Mouse (Mus musculus) E14TG2a.4 (cell line): ENCODE results near the gene Trappc3.

Experiments used
- H3K27me3 ChIP-seq: 2 replicates; pipeline ENCODE4 v1.6.1; 2014; ENCODE audit warnings: low read length, control low read depth; ENCODE audit not compliant: insufficient read depth
- H3K36me3 ChIP-seq: 2 replicates; pipeline ENCODE4 v1.6.1; 2014; ENCODE audit warnings: low read length, control low read depth; ENCODE audit not compliant: insufficient read depth
- H3K4me1 ChIP-seq: replicated peaks from 2 replicates; pipeline ENCODE4 v1.6.1; 2014; ENCODE audit warnings: low read depth, low read length, control low read depth
- H3K4me3 ChIP-seq: replicated peaks from 2 replicates; pipeline ENCODE4 v1.5.1; 2014; ENCODE audit warnings: mild to moderate bottlenecking, low read length
- H3K9me3 ChIP-seq: 2 replicates; pipeline ENCODE4 v1.6.1; 2014; ENCODE audit warnings: low read length, control low read depth
- CTCF ChIP-seq: conservative IDR thresholded peaks from 2 replicates; pipeline ENCODE4 v1.5.1; 2014; ENCODE audit warnings: low read length
- NANOG ChIP-seq: IDR thresholded peaks from 2 replicates; pipeline ENCODE4 v1.6.1; 2014; ENCODE audit warnings: borderline replicate concordance, low read length, mixed read lengths
- POU5F1 ChIP-seq: IDR thresholded peaks from 2 replicates; pipeline ENCODE4 v1.6.1; 2014; ENCODE audit warnings: low read length, borderline replicate concordance

Gene Trappc3

GRCm38 (mm10) chr4:126261266-126261665 is 859 bp upstream of the Trappc3 start:
- Histone ChIP-seq H3K4me3 (peak overlapping the region; percentile 66), H3K36me3 (0 out of 2 replicates have a peak, but pooled peaks cover 3% of the 10 kb centered on the region), H3K9me3 (no peaks in the 10 kb centered on the region), H3K27me3 (peaks cover 20% of the 10 kb centered on the region), H3K4me1 (peaks cover 62% of the 10 kb centered on the region)
- no peak for TF ChIP-seq NANOG
- no peak for TF ChIP-seq POU5F1
- TF ChIP-seq CTCF: no peak

- TF ChIP-seq POU5F1 (no peak), CTCF (no peak), NANOG (no peak)
- H3K27me3 ChIP-seq: peaks cover 20% of the 10 kb centered on the region
- H3K9me3 ChIP-seq: no peaks in the 10 kb centered on the region
- peak overlapping the region; percentile 66; the same call in 1 of the 2 replicates for H3K4me3 ChIP-seq
- H3K36me3 ChIP-seq: 0 out of 2 replicates have a peak, but pooled peaks cover 3% of the 10 kb centered on the region
- H3K4me1 ChIP-seq: peaks cover 60% of the 10 kb centered on the region
Observed at GRCm38 (mm10) chr4:126261675-126262074, 450 bp upstream of the Trappc3 start.

- peaks cover 23% of the 10 kb centered on the region for H3K36me3 ChIP-seq
- no peak overlapping the region for H3K4me3 ChIP-seq
- peaks cover 27% of the 10 kb centered on the region for H3K4me1 ChIP-seq
- H3K27me3 ChIP-seq: peaks cover 5% of the 10 kb centered on the region; the same call in 1 of the 2 replicates
- TF ChIP-seq NANOG (no peak), CTCF (no peak), POU5F1 (no peak)
- no peaks in the 10 kb centered on the region for H3K9me3 ChIP-seq
Observed at GRCm38 (mm10) chr4:126269292-126269691, 7.2 kb downstream of the Trappc3 start.

GRCm38 (mm10) chr4:126273753-126274152 is 11.6 kb downstream of the Trappc3 start:
- TF ChIP-seq CTCF (no peak), POU5F1 (no peak), NANOG (no peak)
- H3K4me3 ChIP-seq: no peak overlapping the region
- H3K4me1 ChIP-seq: peaks cover 58% of the 10 kb centered on the region
- H3K9me3 ChIP-seq: no peaks in the 10 kb centered on the region
- H3K36me3 ChIP-seq: peaks cover 23% of the 10 kb centered on the region
- peaks cover 9% of the 10 kb centered on the region for H3K27me3 ChIP-seq

GRCm38 (mm10) chr4:126275081-126275480 is 13.0 kb downstream of the Trappc3 start:
- Histone ChIP-seq H3K9me3 (no peaks in the 10 kb centered on the region), H3K4me1 (peaks cover 71% of the 10 kb centered on the region), H3K4me3 (no peak overlapping the region), H3K27me3 (peaks cover 20% of the 10 kb centered on the region), H3K36me3 (peaks cover 23% of the 10 kb centered on the region)
- no peak for TF ChIP-seq CTCF
- TF ChIP-seq NANOG: no peak
- TF ChIP-seq POU5F1: no peak

- no peaks in the 10 kb centered on the region for H3K9me3 ChIP-seq
- H3K4me3 ChIP-seq: no peak overlapping the region
- peaks cover 26% of the 10 kb centered on the region for H3K27me3 ChIP-seq
- H3K4me1 ChIP-seq: peaks cover 66% of the 10 kb centered on the region
- H3K36me3 ChIP-seq: peaks cover 23% of the 10 kb centered on the region
- TF ChIP-seq CTCF: no peak
- TF ChIP-seq NANOG: no peak
- no peak for TF ChIP-seq POU5F1
Observed at GRCm38 (mm10) chr4:126275681-126276131, 13.6 kb downstream of the Trappc3 start.

GRCm38 (mm10) chr4:126277906-126278564 is 15.9 kb downstream of the Trappc3 start:
- Histone ChIP-seq H3K9me3 (no peaks in the 10 kb centered on the region), H3K36me3 (peaks cover 12% of the 10 kb centered on the region), H3K4me1 (peaks cover 72% of the 10 kb centered on the region), H3K4me3 (peak overlapping the region; percentile 73), H3K27me3 (peaks cover 40% of the 10 kb centered on the region)
- peak; percentile 75 for TF ChIP-seq CTCF
- TF ChIP-seq NANOG: no peak

- TF ChIP-seq POU5F1: no peak
- TF ChIP-seq NANOG: no peak
- TF ChIP-seq CTCF: no peak
- H3K27me3 ChIP-seq: peaks cover 45% of the 10 kb centered on the region
- H3K9me3 ChIP-seq: no peaks in the 10 kb centered on the region
- H3K4me3 ChIP-seq: peak overlapping the region; percentile 73
- H3K36me3 ChIP-seq: peaks cover 7% of the 10 kb centered on the region
- peaks cover 67% of the 10 kb centered on the region for H3K4me1 ChIP-seq
Observed at GRCm38 (mm10) chr4:126278565-126278915, 16.4 kb downstream of the Trappc3 start.

GRCm38 (mm10) chr4:126278961-126279360 is 16.8 kb downstream of the Trappc3 start:
- Histone ChIP-seq H3K4me3 (peak overlapping the region; percentile 73), H3K27me3 (peaks cover 46% of the 10 kb centered on the region), H3K4me1 (peaks cover 64% of the 10 kb centered on the region), H3K9me3 (no peaks in the 10 kb centered on the region), H3K36me3 (peaks cover 2% of the 10 kb centered on the region)
- no peak for TF ChIP-seq NANOG
- no peak for TF ChIP-seq CTCF
- TF ChIP-seq POU5F1: no peak
